Mouse (Mus musculus) limb, embryonic 14.5 days (tissue): Measurements from ENCODE around the gene Tle6. TPM values are rescaled to one million over a fixed set of nuclear protein-coding genes. Genes with fewer than 3 reads are reported as not detected.
A peak's percentile ranks its signal among the peaks of the same experiment; 100 is the strongest.

ENCODE experiments used
- ATAC-seq: fragments of 200-750 bp; cut with Nextera tagmentation; 2 replicates; pipeline ENCODE4 v1.8.0; 2017; ENCODE audit warnings: low read depth, moderate number of reproducible peaks, moderate TSS enrichment; ENCODE audit not compliant: low FRiP score
- DNase-seq: peaks from one replicate; pipeline ENCODE4 v3.0.0-alpha.2; 2015; ENCODE audit warnings: low spot score
- H3K27ac ChIP-seq: fragments of 300-500 bp; sonication (generic); replicated peaks from 2 replicates; pipeline ENCODE4 v1.5.1; 2014; ENCODE audit warnings: low read depth, mild to moderate bottlenecking, low read length, moderate library complexity, mixed read lengths
- H3K27me3 ChIP-seq: fragments of 300-500 bp; sonication (generic); 2 replicates; pipeline ENCODE4 v1.6.1; 2014; ENCODE audit warnings: low read length, mixed read lengths; ENCODE audit not compliant: control insufficient read depth, insufficient read depth
- H3K36me3 ChIP-seq: fragments of 300-500 bp; sonication (generic); 2 replicates; pipeline ENCODE4 v1.6.1; 2014; ENCODE audit warnings: mild to moderate bottlenecking, low read length, moderate library complexity, mixed read lengths; ENCODE audit not compliant: control insufficient read depth, insufficient read depth
- H3K4me1 ChIP-seq: fragments of 300-500 bp; sonication (generic); 2 replicates; pipeline ENCODE4 v1.6.1; 2014; ENCODE audit warnings: antibody characterized with exemption, low read length, mixed read lengths; ENCODE audit not compliant: control insufficient read depth, insufficient read depth
- H3K4me2 ChIP-seq: fragments of 300-500 bp; sonication (generic); replicated peaks from 2 replicates; pipeline ENCODE4 v1.6.1; 2014; ENCODE audit warnings: low read depth, mild to moderate bottlenecking, low read length, moderate library complexity; ENCODE audit not compliant: severe bottlenecking
- H3K4me3 ChIP-seq: fragments of 300-500 bp; sonication (generic); replicated peaks from 2 replicates; pipeline ENCODE4 v1.5.1; 2014; ENCODE audit warnings: low read length
- H3K9ac ChIP-seq: fragments of 300-500 bp; sonication (generic); 2 replicates; pipeline ENCODE4 v1.6.1; 2014; ENCODE audit warnings: mild to moderate bottlenecking, low read depth, low read length, moderate library complexity; ENCODE audit not compliant: severe bottlenecking
- H3K9me3 ChIP-seq: fragments of 300-500 bp; sonication (generic); 2 replicates; pipeline ENCODE4 v1.6.1; 2016; ENCODE audit warnings: low read length; ENCODE audit not compliant: control insufficient read depth
- POLR2A ChIP-seq: fragments of 200-500 bp; IDR thresholded peaks from 2 replicates; pipeline ENCODE4 v1.8.0; 2012; ENCODE audit warnings: inconsistent platforms, mild to moderate bottlenecking, moderate library complexity, borderline replicate concordance; ENCODE audit not compliant: insufficient read depth, insufficient read length; ENCODE audit errors: extremely low read depth
- WGBS: fragments of 180-500 bp; shearing (Covaris S2); extraction: QIAGEN DNeasy Blood & Tissue Kit; methylation state at CpG from one replicate; pipeline ENCODE4 v1.1.7; 2014; 5-methylcytosine and 5-hydroxymethylcytosine counted together
- polyA plus RNA-seq, 2 experiments: library from polyadenylated mRNA; depleted of rRNA in 1 of 2; stranded (reverse) in 1 of 2; unstranded in 1 of 2; fragments of >200 nt; fragmentation: Nextera tagmentation in 1 of 2; extraction: Ambion mirVana in 1 of 2; gene quantifications; 2 replicates each; pipeline versions ENCODE4 v1.2.1 to v1.2.3; 2012 to 2014

Tle6 gene
- polyA plus RNA-seq, 2 experiments, result 9.2 to 24.2 TPM

DNA sequence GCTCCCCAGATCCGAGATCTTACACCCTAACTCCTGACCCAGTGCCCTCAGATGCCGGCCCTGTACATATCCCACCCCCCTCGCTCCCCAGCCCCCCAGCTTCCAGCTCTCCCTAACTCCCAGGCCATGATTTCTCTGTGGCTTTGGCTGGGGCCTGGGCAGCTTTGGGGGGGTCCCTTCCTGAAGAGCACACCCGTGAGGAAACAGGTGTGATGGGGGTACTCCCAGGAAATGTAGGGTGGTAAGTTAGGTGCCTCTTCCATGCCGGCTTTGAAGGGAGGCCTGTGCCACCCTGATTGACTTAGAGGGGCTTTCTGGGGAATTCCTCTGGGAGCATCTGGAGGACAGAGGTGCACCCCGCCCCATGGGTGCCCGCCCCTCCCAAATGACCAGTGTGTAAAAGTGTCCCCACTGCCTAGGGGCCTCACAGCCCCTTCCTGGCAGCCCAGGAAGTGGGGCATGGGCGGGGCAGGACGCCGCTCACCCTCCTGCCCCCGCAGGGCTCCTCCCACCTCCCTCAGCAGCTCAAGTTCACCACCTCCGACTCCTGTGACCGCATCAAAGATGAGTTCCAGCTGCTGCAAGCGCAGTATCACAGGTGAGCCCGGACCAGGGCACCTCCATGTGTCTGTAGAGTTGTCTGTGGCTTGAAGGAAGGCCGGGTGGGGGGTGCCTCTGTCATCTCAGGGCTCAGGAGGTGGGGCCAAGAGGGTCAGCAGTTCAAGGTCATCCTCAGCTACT, 40.0 kb downstream of the Tle6 start:
- TF ChIP-seq POLR2A, result no peak
- H3K9ac ChIP-seq, result peak overlapping the region; percentile 93
- 10% methylated on average over 15 of the region's 16 CpGs for WGBS
- no peaks in the 10 kb centered on the region for H3K27me3 ChIP-seq
- H3K4me2 ChIP-seq, result peak overlapping the region; percentile 93
- no peak for ATAC-seq
- no peaks in the 10 kb centered on the region for H3K9me3 ChIP-seq
- peaks cover 37% of the 10 kb centered on the region for H3K36me3 ChIP-seq
- peaks cover 41% of the 10 kb centered on the region for H3K4me1 ChIP-seq
- H3K4me3 ChIP-seq, result peak overlapping the region; percentile 86
- H3K27ac ChIP-seq, result peak overlapping the region; percentile 89
- DNase-seq, result no peak

DNA sequence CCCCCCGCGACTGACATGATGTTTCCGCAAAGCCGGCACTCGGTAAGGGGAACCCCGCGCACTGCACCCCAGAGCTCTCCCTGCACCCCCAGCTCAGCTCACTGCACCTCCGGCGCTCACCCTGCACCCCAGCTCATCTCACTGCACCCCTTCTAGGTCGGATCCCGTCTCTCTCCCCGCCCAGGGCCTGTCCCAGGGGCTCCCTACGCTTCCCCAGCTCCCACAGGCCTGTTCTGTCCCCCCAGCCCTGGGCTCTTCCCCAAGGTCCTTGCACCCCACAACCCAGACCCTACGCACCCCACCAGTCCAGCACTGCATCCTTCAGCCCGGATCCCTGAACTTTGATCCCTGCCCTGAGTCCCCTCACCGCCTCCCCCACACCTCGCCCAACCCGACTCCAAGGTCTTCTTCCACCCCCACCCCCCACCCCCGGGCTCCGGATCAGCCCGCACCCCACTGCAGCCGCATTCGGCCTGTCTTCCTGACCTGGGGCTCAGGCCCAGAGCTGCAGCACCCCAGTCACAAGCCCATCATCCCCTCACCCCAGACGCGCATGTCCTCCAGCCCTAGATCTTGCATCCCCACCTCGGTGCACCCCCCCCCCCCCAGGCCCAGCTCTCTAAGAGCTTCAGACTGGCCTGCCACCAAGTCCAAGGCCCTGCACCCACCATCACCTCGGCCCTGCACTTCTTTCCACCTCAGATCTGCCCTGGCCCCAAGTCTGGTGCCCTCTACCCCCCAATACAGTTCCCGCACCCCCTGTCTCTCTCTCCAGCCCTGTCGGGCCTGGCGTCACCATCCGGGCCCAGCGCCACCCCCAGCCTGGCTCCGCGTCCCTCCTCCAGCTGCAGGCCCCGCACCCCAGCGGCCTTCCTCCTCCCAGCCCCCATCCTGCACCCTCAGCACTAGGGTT, 41.0 kb downstream of the Tle6 start:
- H3K36me3 ChIP-seq, result peaks cover 27% of the 10 kb centered on the region
- H3K27ac ChIP-seq, result peak overlapping the region; percentile 89
- TF ChIP-seq POLR2A, result no peak
- H3K9ac ChIP-seq, result peak overlapping the region; percentile 93
- H3K4me1 ChIP-seq, result peaks cover 35% of the 10 kb centered on the region
- WGBS, result 4% methylated on average over 24 of the region's 36 CpGs
- ATAC-seq (peak; percentile 14; the same call in 1 of the 2 replicates), DNase-seq (no peak)
- no peaks in the 10 kb centered on the region for H3K9me3 ChIP-seq
- peak overlapping the region; percentile 93 for H3K4me2 ChIP-seq
- peak overlapping the region; percentile 86 for H3K4me3 ChIP-seq
- H3K27me3 ChIP-seq, result no peaks in the 10 kb centered on the region

DNA sequence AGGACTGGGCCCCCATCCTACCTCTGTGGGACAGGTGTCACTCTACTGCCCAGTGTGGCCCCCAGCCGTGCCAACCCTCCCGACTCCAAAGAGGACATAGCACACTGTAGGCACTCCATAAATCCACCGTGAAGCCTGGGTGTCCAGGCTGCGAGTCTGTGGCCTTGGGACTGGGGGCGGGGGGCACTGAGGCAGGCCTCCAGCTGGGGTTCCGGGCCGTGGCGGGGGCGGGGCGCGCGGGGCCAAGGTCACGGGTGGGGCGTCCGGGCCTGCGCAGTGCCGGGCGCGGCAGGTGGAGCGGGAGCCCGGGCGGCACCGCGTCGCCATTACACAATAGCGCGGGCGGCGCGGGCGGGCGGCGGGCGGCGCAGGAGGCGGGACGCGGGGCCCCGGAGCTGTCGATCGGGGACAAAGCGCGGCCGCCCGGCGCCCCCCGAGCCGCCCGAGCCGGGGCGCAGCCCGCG, 41.7 kb downstream of the Tle6 start, which contains the start of gene Aes:
TSS of gene Aes (plus strand) at position 326 of the 464 bp plus-strand sequence.
- WGBS, result under 1% methylated on average over 22 of the region's 53 CpGs
- Histone ChIP-seq H3K27me3 (no peaks in the 10 kb centered on the region), H3K9ac (peak within 1 kb of the TSS; percentile 93), H3K9me3 (no peaks in the 10 kb centered on the region), H3K4me2 (peak within 1 kb of the TSS; percentile 93), H3K4me3 (peak within 1 kb of the TSS; percentile 86), H3K27ac (peak within 1 kb of the TSS; percentile 89), H3K4me1 (peaks cover 28% of the 10 kb centered on the region), H3K36me3 (peaks cover 21% of the 10 kb centered on the region)
- no peak for DNase-seq
- ATAC-seq, result peak; percentile 48
- TF ChIP-seq POLR2A, result no peak

DNA sequence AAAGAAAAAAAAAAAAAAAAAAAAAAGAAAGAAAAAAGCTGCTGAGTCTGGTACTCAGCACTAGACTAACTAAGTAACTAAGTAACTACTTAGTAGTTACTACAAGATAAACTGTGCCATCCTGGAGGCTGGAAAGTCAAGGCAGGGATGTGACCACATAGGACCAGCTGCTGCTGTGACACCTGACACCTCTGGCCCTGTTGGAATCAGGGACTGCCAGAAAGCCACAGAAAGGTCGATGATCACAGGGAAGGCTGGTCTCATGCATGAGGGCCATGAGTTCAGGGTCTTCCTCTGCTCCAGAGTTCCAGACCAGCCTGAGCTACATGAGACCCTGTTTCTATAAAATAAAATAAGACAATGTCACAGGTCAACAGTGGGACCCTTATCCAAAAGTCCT, 43.4 kb downstream of the Tle6 start:
- Histone ChIP-seq H3K4me1 (peaks cover 16% of the 10 kb centered on the region), H3K27ac (no peak overlapping the region), H3K9me3 (no peaks in the 10 kb centered on the region), H3K36me3 (peaks cover 15% of the 10 kb centered on the region), H3K4me3 (no peak overlapping the region), H3K4me2 (no peak overlapping the region), H3K27me3 (no peaks in the 10 kb centered on the region), H3K9ac (no peak overlapping the region)
- DNase-seq (no peak), ATAC-seq (no peak)
- 24% methylated on average over 1 of the region's 1 CpGs for WGBS
- TF ChIP-seq POLR2A, result no peak

DNA sequence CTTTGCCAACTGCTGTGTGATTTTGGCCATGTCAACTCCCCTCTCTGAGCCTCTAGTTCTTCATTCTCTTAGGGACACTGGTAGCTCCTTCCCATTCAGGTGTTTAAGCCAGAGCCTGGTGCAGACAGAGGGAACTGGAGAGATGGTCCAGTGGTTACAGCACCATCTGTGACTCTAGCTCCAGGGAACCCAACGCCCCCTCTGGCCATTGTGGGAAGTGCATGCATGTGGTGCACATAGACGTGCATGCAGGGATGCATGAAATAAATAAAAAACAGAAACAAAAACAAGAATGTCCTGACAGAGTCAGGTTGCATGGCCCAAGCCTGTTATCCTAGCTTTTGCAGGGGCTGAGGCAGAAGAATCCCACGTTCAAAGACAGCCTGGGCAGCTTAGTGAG, 44.6 kb downstream of the Tle6 start:
- DNase-seq, result no peak

More for the DNA sequence above, 44.6 kb downstream of the Tle6 start:
- Histone ChIP-seq H3K36me3 (peaks cover 4% of the 10 kb centered on the region), H3K4me3 (no peak overlapping the region), H3K4me1 (peaks cover 18% of the 10 kb centered on the region), H3K9ac (no peak overlapping the region), H3K27me3 (no peaks in the 10 kb centered on the region), H3K27ac (no peak overlapping the region), H3K9me3 (no peaks in the 10 kb centered on the region), H3K4me2 (no peak overlapping the region)
- no peak for TF ChIP-seq POLR2A
- no peak for ATAC-seq
- WGBS, result 77% methylated on average over 3 of the region's 3 CpGs
